Mouse (Mus musculus) limb, embryonic 13.5 days (tissue): ENCODE results near the gene Mogs. TPM values are rescaled to one million over a fixed set of nuclear protein-coding genes. Genes with fewer than 3 reads are reported as not detected.
"Not testable (repeated sequence)": the region's sequence is repeated elsewhere in the genome, so short reads cannot be mapped to it uniquely, and the experiment has no call there.

Source experiments
- ATAC-seq: fragments of 200-750 bp; cut with Nextera tagmentation; 2 replicates; pipeline ENCODE4 v1.8.0; 2017; ENCODE audit warnings: low read depth, moderate number of reproducible peaks, moderate TSS enrichment; ENCODE audit not compliant: low FRiP score
- H3K27ac ChIP-seq: fragments of 300-500 bp; sonication (generic); 2 replicates; pipeline ENCODE4 v1.5.1; 2015; ENCODE audit warnings: inconsistent platforms, mild to moderate bottlenecking, moderate library complexity
- H3K27me3 ChIP-seq: fragments of 300-500 bp; sonication (generic); 2 replicates; pipeline ENCODE4 v1.6.1; 2015; ENCODE audit warnings: mild to moderate bottlenecking, inconsistent platforms
- H3K36me3 ChIP-seq: fragments of 300-500 bp; sonication (generic); 2 replicates; pipeline ENCODE4 v1.6.1; 2015; ENCODE audit warnings: inconsistent platforms, mild to moderate bottlenecking, moderate library complexity
- H3K4me1 ChIP-seq: fragments of 300-500 bp; sonication (generic); 2 replicates; pipeline ENCODE4 v1.6.1; 2015; ENCODE audit warnings: inconsistent platforms
- H3K4me2 ChIP-seq: fragments of 300-500 bp; sonication (generic); replicated peaks from 2 replicates; pipeline ENCODE4 v1.6.1; 2015; ENCODE audit warnings: inconsistent platforms, mild to moderate bottlenecking, moderate library complexity
- H3K4me3 ChIP-seq: fragments of 300-500 bp; sonication (generic); 2 replicates; pipeline ENCODE4 v1.5.1; 2015; ENCODE audit warnings: moderate library complexity, mild to moderate bottlenecking, inconsistent platforms
- H3K9ac ChIP-seq: fragments of 300-500 bp; sonication (generic); 2 replicates; pipeline ENCODE4 v1.6.1; 2015; ENCODE audit warnings: mild to moderate bottlenecking, inconsistent platforms
- H3K9me3 ChIP-seq: fragments of 300-500 bp; sonication (generic); 2 replicates; pipeline ENCODE4 v1.6.1; 2016; ENCODE audit warnings: inconsistent platforms
- WGBS: fragments of 180-500 bp; shearing (Covaris S2); methylation state at CpG from one replicate; pipeline ENCODE4 v1.1.7; 2015; 5-methylcytosine and 5-hydroxymethylcytosine counted together
- polyA plus RNA-seq: library from polyadenylated mRNA; unstranded; fragments of >200 nt; fragmentation: Nextera tagmentation; extraction: Ambion mirVana; gene quantifications from 2 replicates; pipeline ENCODE4 v1.2.1, GENCODE M21; 2015

Gene Mogs
- polyA plus RNA-seq, 1 experiment from 2014 or later = 45.4 TPM

DNA sequence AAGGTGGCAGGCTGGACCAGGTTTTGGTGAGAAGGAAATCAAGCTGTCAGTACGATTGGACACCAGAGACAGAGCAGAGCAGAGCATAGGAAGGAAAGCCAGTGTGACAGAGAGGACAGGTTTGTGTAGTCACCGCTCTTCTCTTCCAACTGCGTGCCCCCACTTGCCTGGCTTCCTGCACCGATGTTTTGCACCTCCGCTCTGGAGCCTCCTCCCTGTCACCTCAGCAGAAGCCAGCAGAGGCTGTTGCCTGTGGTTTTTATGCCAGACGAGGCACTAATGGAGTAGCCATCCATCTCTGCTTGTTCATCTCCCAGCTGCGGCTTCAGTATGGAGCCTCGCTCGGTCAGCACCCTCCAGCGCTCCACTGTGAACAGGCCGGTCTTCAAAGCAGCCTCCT is 27.6 kb downstream of the Mogs start:
- no peak overlapping the region for H3K4me3 ChIP-seq
- no peaks in the 10 kb centered on the region for H3K9me3 ChIP-seq
- peak overlapping the region; percentile 69; the same call in 1 of the 2 replicates for H3K9ac ChIP-seq
- no peak for ATAC-seq
- peaks cover 42% of the 10 kb centered on the region for H3K36me3 ChIP-seq
- H3K4me1 ChIP-seq = peaks cover 55% of the 10 kb centered on the region
- H3K4me2 ChIP-seq = peak overlapping the region; percentile 70
- no peaks in the 10 kb centered on the region for H3K27me3 ChIP-seq
- WGBS = 39% methylated on average over 11 of the region's 11 CpGs
- H3K27ac ChIP-seq = no peak overlapping the region

DNA sequence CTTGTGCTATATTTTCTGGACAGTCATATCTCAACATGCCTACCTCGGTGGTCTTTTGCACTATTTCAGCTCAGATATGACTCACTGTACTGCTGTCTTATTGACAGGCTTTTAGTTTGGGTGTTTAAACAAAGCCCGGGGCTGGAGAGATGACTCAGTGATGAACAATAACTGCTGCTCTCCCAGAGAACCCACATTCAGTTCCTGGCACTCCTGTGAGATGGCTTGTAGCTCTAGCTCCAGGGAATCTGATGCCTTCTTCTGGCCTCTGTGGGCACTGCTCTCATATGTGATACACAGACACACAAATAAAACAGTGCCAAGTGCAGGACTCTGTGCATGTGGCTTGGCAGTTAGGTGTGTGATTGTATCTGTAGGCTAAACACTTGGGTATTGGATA is 29.9 kb downstream of the Mogs start:
- Histone ChIP-seq H3K9ac (no peak overlapping the region), H3K27me3 (no peaks in the 10 kb centered on the region), H3K27ac (peak overlapping the region; percentile 28; the same call in 1 of the 2 replicates), H3K9me3 (no peaks in the 10 kb centered on the region), H3K36me3 (peaks cover 56% of the 10 kb centered on the region), H3K4me1 (peaks cover 34% of the 10 kb centered on the region), H3K4me2 (no peak overlapping the region), H3K4me3 (no peak overlapping the region)
- no peak for ATAC-seq
- 73% methylated on average over 2 of the region's 2 CpGs for WGBS

DNA sequence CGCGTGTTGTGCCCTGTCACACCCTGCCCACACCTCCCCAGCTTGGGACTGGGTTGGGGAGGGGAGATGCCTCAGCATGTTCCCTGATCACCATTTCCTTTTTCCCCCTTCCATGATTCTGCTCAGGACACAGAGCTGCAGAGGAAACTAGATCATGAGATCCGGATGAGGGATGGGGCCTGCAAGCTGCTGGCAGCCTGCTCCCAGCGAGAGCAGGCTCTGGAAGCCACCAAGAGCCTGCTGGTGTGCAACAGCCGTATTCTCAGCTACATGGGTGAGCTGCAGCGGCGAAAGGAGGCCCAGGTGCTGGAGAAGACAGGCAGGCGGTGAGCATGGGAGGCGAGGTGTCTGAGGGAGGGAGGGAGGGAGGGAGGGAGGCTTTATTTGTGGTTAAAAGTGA is 30.5 kb downstream of the Mogs start:
- Histone ChIP-seq H3K4me2 (no peak overlapping the region), H3K4me1 (peaks cover 33% of the 10 kb centered on the region), H3K9ac (peak overlapping the region; percentile 31; the same call in 1 of the 2 replicates), H3K4me3 (no peak overlapping the region), H3K27ac (peak overlapping the region; percentile 58; the same call in 1 of the 2 replicates), H3K36me3 (peaks cover 62% of the 10 kb centered on the region), H3K27me3 (no peaks in the 10 kb centered on the region), H3K9me3 (no peaks in the 10 kb centered on the region)
- WGBS = 48% methylated on average over 9 of the region's 9 CpGs
- ATAC-seq = no peak

DNA sequence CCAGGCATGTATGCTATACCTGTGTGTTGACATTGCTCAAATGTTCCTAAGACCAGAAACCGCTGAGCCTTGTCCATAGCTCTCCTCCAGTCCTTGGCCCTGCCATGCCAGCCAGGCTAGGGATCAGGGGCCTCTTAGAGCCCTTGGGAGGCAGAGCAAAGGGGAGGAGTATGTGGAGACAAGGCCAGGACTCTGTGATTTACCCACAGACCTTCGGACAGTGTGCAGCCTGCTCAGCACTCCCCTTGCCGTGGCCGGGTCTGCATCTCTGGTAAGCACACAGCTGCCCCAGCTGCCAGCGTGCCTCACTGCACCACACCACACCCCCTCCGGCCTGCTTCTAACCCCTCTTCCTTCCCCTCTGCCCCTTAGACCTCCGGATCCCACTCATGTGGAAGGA is 32.0 kb downstream of the Mogs start:
- no peaks in the 10 kb centered on the region for H3K9me3 ChIP-seq
- no peak overlapping the region for H3K4me2 ChIP-seq
- ATAC-seq = 0 out of 2 replicates have a peak, but pooled peaks have one; percentile 25
- peaks cover 21% of the 10 kb centered on the region for H3K4me1 ChIP-seq
- H3K36me3 ChIP-seq = peaks cover 77% of the 10 kb centered on the region
- no peak overlapping the region for H3K9ac ChIP-seq
- no peak overlapping the region for H3K27ac ChIP-seq
- no peaks in the 10 kb centered on the region for H3K27me3 ChIP-seq
- WGBS = 67% methylated on average over 7 of the region's 7 CpGs
- H3K4me3 ChIP-seq = no peak overlapping the region

DNA sequence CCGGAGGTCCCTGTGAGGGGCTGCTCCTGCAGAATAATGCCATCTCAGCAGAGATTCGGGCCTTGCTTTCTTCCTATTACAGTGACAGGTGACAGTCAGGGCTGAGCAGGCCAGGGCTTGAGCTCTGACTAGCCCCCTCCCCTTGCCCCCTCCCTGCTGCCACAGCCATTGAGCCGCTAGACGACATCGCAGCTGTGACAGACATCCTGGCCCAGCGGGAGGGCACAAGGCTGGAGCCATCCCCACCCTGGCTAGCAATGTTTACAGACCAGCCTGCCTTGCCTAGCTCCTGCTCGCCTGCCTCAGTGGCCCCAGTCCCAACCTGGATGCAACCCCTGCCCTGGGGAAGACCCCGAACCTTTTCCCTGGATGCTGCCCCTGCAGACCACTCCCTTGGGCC is 36.4 kb downstream of the Mogs start:
- Histone ChIP-seq H3K4me1 (peaks cover 11% of the 10 kb centered on the region), H3K4me2 (no peak overlapping the region), H3K4me3 (no peak overlapping the region), H3K27me3 (no peaks in the 10 kb centered on the region), H3K36me3 (peaks cover 68% of the 10 kb centered on the region), H3K9ac (0 out of 2 replicates have a peak overlapping the region, but pooled peaks have one; percentile 13), H3K27ac (no peak overlapping the region), H3K9me3 (no peaks in the 10 kb centered on the region)
- ATAC-seq = no peak
- 36% methylated on average over 8 of the region's 8 CpGs for WGBS

DNA sequence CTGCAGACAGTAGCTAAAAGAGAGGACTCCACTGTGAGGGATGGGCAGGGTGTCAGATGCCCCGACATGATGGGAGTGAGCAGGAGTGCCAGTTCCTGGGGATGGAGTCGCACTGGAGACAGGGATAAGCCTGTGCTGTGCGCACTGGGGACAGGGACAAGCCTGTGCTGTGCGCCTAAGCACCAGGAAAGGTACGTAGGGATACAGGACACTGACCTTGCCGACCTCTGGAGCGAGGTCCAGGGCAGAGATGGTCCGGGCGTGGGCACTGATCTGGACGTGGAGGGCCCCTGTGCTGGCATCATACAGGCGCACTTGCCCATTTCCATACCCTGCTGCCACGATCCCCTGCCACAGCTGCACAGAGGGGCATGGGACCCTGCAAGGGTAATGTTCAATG is 37.7 kb downstream of the Mogs start:
- Histone ChIP-seq H3K36me3 (peaks cover 55% of the 10 kb centered on the region), H3K4me1 (peaks cover 11% of the 10 kb centered on the region), H3K4me3 (no peak overlapping the region), H3K9ac (no peak overlapping the region), H3K9me3 (no peaks in the 10 kb centered on the region), H3K27me3 (no peaks in the 10 kb centered on the region), H3K4me2 (no peak overlapping the region), H3K27ac (no peak overlapping the region)
- no peak for ATAC-seq
- WGBS = 87% methylated on average over 12 of the region's 12 CpGs

DNA sequence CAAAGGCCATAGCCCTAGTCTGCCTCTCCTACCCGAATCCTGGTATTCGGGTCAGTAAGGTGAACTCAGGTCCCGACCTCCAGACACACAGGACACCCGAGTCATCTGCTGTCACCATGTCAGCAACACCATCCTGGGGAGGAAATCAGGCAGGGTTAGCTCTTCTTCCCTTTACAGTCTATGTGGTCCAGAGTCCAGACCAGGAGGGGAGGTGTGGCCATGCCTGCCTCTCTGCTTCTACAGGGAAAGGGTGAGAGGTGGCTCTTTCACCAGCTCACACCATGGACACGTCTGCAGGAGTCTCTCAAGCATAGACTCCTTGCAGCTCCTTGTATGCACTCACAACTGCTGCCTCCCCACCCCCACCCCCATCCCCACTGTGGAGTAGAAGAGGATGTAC is 38.2 kb downstream of the Mogs start:
- Histone ChIP-seq H3K9ac (no peak overlapping the region), H3K27ac (no peak overlapping the region), H3K4me3 (no peak overlapping the region), H3K36me3 (peaks cover 51% of the 10 kb centered on the region), H3K27me3 (no peaks in the 10 kb centered on the region), H3K4me2 (no peak overlapping the region), H3K9me3 (no peaks in the 10 kb centered on the region), H3K4me1 (peaks cover 11% of the 10 kb centered on the region)
- ATAC-seq = no peak
- 65% methylated on average over 5 of the region's 5 CpGs for WGBS

DNA sequence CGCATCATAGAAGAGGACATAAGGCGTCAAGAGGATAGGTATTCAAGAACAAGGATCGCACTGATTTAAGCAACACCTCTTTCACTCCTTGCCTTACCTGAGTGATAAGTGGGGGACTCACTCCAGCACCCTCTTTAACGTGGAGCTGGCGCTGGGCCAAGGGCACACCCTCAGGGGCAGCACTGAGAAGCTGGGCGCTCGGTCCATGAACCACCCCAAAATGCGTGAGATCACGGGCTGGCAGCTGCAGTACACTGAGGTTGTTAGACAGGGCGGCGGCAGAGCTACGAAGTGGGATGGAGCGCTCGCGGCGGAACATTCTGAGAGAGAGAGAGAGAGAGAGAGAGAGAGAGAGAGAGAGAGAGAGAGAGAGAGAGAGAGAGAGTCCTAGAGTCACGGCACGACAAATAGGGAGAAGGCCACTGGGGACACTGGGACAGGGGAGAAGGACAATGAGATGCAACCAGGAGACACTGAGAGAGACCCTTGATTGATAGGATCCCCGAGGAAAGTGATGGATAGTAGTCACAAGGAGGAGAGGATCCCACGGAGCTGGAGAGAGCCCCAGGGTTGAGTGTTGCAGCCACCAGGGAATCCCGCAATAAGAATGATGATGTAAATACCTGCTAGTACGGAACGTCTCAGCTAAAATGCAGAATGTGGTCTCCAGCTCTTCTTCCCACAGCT is 40.4 kb downstream of the Mogs start:
- Histone ChIP-seq H3K4me1 (peaks cover 11% of the 10 kb centered on the region), H3K4me2 (peak overlapping the region; percentile 87), H3K4me3 (peak overlapping the region; percentile 52), H3K36me3 (peaks cover 29% of the 10 kb centered on the region), H3K9ac (peak overlapping the region; percentile 66), H3K27ac (no peak overlapping the region), H3K9me3 (no peaks in the 10 kb centered on the region), H3K27me3 (peaks cover 10% of the 10 kb centered on the region)
- WGBS = 7% methylated on average over 23 of the region's 23 CpGs
- peak; percentile 18 for ATAC-seq

DNA sequence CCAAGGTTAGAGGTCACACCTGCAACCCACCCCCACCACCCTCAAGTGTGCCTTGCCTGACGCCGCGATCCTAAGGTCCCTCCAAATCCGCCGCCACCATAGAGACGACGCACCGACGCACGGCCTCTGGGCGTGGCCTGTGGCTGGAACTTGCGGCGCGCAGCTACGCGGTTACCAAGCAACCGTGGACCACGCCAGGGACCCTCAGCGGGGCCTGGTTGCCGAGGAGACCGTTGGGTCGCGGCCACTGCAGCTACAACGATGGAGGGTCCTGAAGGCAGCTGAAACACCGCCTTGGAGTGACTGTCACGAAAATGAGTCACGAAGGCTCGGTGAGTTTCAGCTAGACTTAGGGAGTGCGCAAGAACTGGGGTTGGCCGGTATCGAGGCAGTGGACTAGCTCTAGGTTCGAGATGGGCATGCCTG is 41.0 kb downstream of the Mogs start, which contains the start of the genes Wdr54 and 1700003E16Rik:
Gene Wdr54, minus strand, starts transcription at position 139 of the 426 bp plus-strand sequence.
Gene 1700003E16Rik, plus strand, starts transcription at position 146 of the 426 bp plus-strand sequence.
- H3K4me2 ChIP-seq = peak within 1 kb of the TSS; percentile 87
- peaks cover 14% of the 10 kb centered on the region for H3K4me1 ChIP-seq
- ATAC-seq = peak; percentile 89
- peak within 1 kb of the TSS; percentile 66 for H3K9ac ChIP-seq
- 2% methylated on average over 32 of the region's 32 CpGs for WGBS
- H3K4me3 ChIP-seq = peak within 1 kb of the TSS; percentile 52
- H3K36me3 ChIP-seq = peaks cover 23% of the 10 kb centered on the region
- no peak within 1 kb of the TSS for H3K27ac ChIP-seq
- peaks cover 16% of the 10 kb centered on the region for H3K27me3 ChIP-seq
- H3K9me3 ChIP-seq = no peaks in the 10 kb centered on the region

DNA sequence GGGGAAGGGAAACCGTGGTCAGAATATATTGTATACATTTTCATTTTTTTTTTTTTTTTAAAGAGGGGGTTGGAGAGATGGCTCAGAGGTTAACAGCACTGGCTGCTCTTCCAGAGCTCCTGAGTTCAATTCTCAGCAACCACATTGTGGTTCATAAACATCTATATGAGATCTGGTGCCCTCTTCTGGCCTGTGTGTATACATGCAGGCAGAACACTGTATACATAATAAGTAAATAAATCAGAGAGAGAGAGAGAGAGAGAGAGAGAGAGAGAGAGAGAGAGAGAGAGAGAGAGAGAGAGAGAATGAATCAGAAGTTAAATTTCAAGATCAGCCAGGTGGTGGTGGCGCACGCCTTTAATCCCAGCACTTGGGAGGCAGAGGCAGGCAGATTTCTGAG is 44.2 kb downstream of the Mogs start:
- ATAC-seq, H3K4me2 ChIP-seq, H3K4me3 ChIP-seq, H3K36me3 ChIP-seq, H3K9me3 ChIP-seq, H3K27ac ChIP-seq, H3K9ac ChIP-seq: not testable (repeated sequence)
- Histone ChIP-seq H3K27me3 (peaks cover 33% of the 10 kb centered on the region), H3K4me1 (peaks cover 29% of the 10 kb centered on the region)
- 32% methylated on average over 3 of the region's 3 CpGs for WGBS

DNA sequence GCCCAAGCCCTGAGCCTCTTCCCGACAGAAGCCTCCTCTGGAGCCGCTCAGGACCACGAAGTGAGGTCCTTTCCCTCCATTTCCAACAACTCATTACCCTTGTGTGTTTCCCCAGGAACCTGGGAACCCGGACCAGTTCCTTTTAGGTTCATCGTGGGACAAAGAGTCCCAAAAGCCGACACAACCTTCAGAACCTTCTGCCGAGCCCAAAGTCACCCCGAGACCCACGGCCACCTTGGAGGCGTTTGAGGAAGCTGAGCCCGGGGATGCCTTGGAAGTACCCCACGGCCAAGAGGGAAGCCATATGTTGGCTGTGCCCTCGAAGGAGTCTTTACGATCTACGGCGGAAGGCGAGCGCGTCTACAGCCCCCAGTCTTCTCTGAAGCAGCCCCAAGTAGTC is 46.1 kb downstream of the Mogs start:
- no peak for ATAC-seq
- H3K9me3 ChIP-seq = no peaks in the 10 kb centered on the region
- peak overlapping the region; percentile 81 for H3K4me2 ChIP-seq
- H3K27me3 ChIP-seq = peaks cover 33% of the 10 kb centered on the region
- no peak overlapping the region for H3K27ac ChIP-seq
- WGBS = 5% methylated on average over 19 of the region's 19 CpGs
- H3K36me3 ChIP-seq = no peaks in the 10 kb centered on the region
- peak overlapping the region; percentile 63; the same call in 1 of the 2 replicates for H3K9ac ChIP-seq
- H3K4me1 ChIP-seq = peaks cover 25% of the 10 kb centered on the region
- H3K4me3 ChIP-seq = peak overlapping the region; percentile 43

DNA sequence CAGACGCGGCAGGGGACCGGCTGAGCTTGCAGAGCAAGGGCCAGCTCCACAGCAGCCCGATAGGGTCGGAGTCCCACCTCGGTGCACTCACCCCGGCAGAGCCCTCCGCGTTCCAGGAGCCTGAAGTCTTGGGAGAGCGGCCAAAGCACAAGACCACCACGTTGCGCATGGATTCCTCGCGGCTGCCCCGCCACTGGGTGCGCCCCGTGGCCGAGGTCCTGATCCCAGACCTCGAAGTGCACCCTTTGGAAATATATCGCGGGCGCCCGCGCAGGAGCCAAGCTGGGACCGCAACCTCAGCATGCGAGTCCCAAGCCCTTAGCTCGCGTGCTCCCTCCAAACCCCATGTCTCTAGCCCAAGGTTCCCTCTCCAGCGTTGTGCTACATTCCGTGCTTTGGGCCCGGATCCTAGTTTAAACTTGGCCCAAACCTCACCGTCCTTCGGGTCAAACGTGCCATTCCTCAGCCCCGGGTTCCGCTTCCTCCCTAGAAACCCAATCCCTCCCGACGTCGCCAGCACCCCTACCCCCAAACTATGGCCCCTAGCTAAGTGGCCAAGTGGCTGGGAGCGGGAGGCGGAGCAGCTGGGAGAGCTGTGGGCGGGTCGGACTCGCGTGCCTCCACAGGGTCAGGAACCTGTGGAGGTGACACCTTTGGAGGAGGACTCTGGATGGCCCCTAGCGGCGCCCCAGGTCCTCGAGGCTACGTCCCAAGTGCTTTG is 46.8 kb downstream of the Mogs start:
- Histone ChIP-seq H3K4me3 (peak overlapping the region; percentile 43), H3K9me3 (no peaks in the 10 kb centered on the region), H3K36me3 (no peaks in the 10 kb centered on the region), H3K4me2 (peak overlapping the region; percentile 81), H3K4me1 (peaks cover 31% of the 10 kb centered on the region), H3K9ac (peak overlapping the region; percentile 63), H3K27me3 (peaks cover 33% of the 10 kb centered on the region), H3K27ac (no peak overlapping the region)
- no peak for ATAC-seq
- WGBS = under 1% methylated on average over 49 of the region's 49 CpGs
